Mouse (Mus musculus): Measurements from ENCODE around the gene Ccnl2. TPM values are rescaled to one million over a fixed set of nuclear protein-coding genes. Genes with fewer than 3 reads are reported as not detected.

Ccnl2 gene
- polyA plus RNA-seq, 1 experiment, result 112 TPM

GRCm38 (mm10) chr4:155803340-155804041, 8.8 kb upstream of the Ccnl2 start:
- peak overlapping the region; percentile 43; the same call in 1 of the 2 replicates for H3K27ac ChIP-seq (ENCODE audit: insufficient read depth, low read length)
- H3K4me3 ChIP-seq (ENCODE audit: insufficient read depth, low read length), result peak overlapping the region; percentile 96
- peaks cover 3% of the 10 kb centered on the region; the same call in 1 of the 2 replicates for H3K4me1 ChIP-seq (ENCODE audit: control insufficient read depth, insufficient read depth, low read length)
- no peak for TF ChIP-seq CTCF (IDR thresholded peaks at IDR 0.05; ENCODE audit: extremely low read depth, insufficient read depth, low read length)
- peak; percentile 51; the same call in 1 of the 2 replicates for TF ChIP-seq POLR2A (IDR thresholded peaks at IDR 0.05; ENCODE audit: extremely low read depth, insufficient read depth, low read length)

GRCm38 (mm10) chr4:155807841-155808240, 4.4 kb upstream of the Ccnl2 start:
- Histone ChIP-seq H3K27ac (ENCODE audit: insufficient read depth, low read length) (no peak overlapping the region), H3K4me1 (ENCODE audit: control insufficient read depth, insufficient read depth, low read length) (peaks cover 3% of the 10 kb centered on the region; the same call in 1 of the 2 replicates), H3K4me3 (ENCODE audit: insufficient read depth, low read length) (no peak overlapping the region)
- TF ChIP-seq POLR2A (IDR thresholded peaks at IDR 0.05; ENCODE audit: extremely low read depth, insufficient read depth, low read length) (no peak), CTCF (IDR thresholded peaks at IDR 0.05; ENCODE audit: extremely low read depth, insufficient read depth, low read length) (no peak)

GRCm38 (mm10) chr4:155812665-155813181, 434 bp downstream of the Ccnl2 start:
- Histone ChIP-seq H3K27ac (ENCODE audit: insufficient read depth, low read length) (peak overlapping the region; percentile 90), H3K4me3 (ENCODE audit: insufficient read depth, low read length) (peak overlapping the region; percentile 90), H3K4me1 (ENCODE audit: control insufficient read depth, insufficient read depth, low read length) (peaks cover 4% of the 10 kb centered on the region)
- TF ChIP-seq CTCF (IDR thresholded peaks at IDR 0.05; ENCODE audit: extremely low read depth, insufficient read depth, low read length) (no peak), POLR2A (IDR thresholded peaks at IDR 0.05; ENCODE audit: extremely low read depth, insufficient read depth, low read length) (no peak)

GRCm38 (mm10) chr4:155817533-155817932, 5.2 kb downstream of the Ccnl2 start:
- TF ChIP-seq POLR2A (IDR thresholded peaks at IDR 0.05; ENCODE audit: extremely low read depth, insufficient read depth, low read length) (no peak), CTCF (IDR thresholded peaks at IDR 0.05; ENCODE audit: extremely low read depth, insufficient read depth, low read length) (no peak)
- Histone ChIP-seq H3K4me3 (ENCODE audit: insufficient read depth, low read length) (no peak overlapping the region), H3K27ac (ENCODE audit: insufficient read depth, low read length) (no peak overlapping the region), H3K4me1 (ENCODE audit: control insufficient read depth, insufficient read depth, low read length) (peaks cover 4% of the 10 kb centered on the region)

- Histone ChIP-seq H3K27ac (ENCODE audit: insufficient read depth, low read length) (no peak overlapping the region), H3K4me3 (ENCODE audit: insufficient read depth, low read length) (no peak overlapping the region), H3K4me1 (ENCODE audit: control insufficient read depth, insufficient read depth, low read length) (peaks cover 1% of the 10 kb centered on the region; the same call in 1 of the 2 replicates)
- TF ChIP-seq POLR2A (IDR thresholded peaks at IDR 0.05; ENCODE audit: extremely low read depth, insufficient read depth, low read length) (no peak), CTCF (IDR thresholded peaks at IDR 0.05; ENCODE audit: extremely low read depth, insufficient read depth, low read length) (no peak)
These were observed 8.7 kb downstream of the Ccnl2 start for GRCm38 (mm10) chr4:155821025-155821424.

- TF ChIP-seq POLR2A (IDR thresholded peaks at IDR 0.05; ENCODE audit: extremely low read depth, insufficient read depth, low read length), result no peak
- no peak for TF ChIP-seq CTCF (IDR thresholded peaks at IDR 0.05; ENCODE audit: extremely low read depth, insufficient read depth, low read length)
- Histone ChIP-seq H3K4me3 (ENCODE audit: insufficient read depth, low read length) (no peak overlapping the region), H3K4me1 (ENCODE audit: control insufficient read depth, insufficient read depth, low read length) (peaks cover 1% of the 10 kb centered on the region; the same call in 1 of the 2 replicates), H3K27ac (ENCODE audit: insufficient read depth, low read length) (no peak overlapping the region)
These were observed 11.2 kb downstream of the Ccnl2 start for GRCm38 (mm10) chr4:155823443-155823842.

- H3K4me3 ChIP-seq (ENCODE audit: insufficient read depth, low read length), result no peak overlapping the region
- no peak overlapping the region for H3K27ac ChIP-seq (ENCODE audit: insufficient read depth, low read length)
- peaks cover 4% of the 10 kb centered on the region for H3K4me1 ChIP-seq (ENCODE audit: control insufficient read depth, insufficient read depth, low read length)
- TF ChIP-seq CTCF (IDR thresholded peaks at IDR 0.05; ENCODE audit: extremely low read depth, insufficient read depth, low read length), result no peak
- no peak for TF ChIP-seq POLR2A (IDR thresholded peaks at IDR 0.05; ENCODE audit: extremely low read depth, insufficient read depth, low read length)
These were observed 17.6 kb downstream of the Ccnl2 start for GRCm38 (mm10) chr4:155829866-155830265.

GRCm38 (mm10) chr4:155830596-155830995, 18.3 kb downstream of the Ccnl2 start:
- Histone ChIP-seq H3K27ac (ENCODE audit: insufficient read depth, low read length) (no peak overlapping the region), H3K4me1 (ENCODE audit: control insufficient read depth, insufficient read depth, low read length) (peaks cover 4% of the 10 kb centered on the region), H3K4me3 (ENCODE audit: insufficient read depth, low read length) (no peak overlapping the region; the same call in 1 of the 2 replicates)
- TF ChIP-seq CTCF (IDR thresholded peaks at IDR 0.05; ENCODE audit: extremely low read depth, insufficient read depth, low read length) (no peak), POLR2A (IDR thresholded peaks at IDR 0.05; ENCODE audit: extremely low read depth, insufficient read depth, low read length) (no peak)

- Histone ChIP-seq H3K27ac (ENCODE audit: insufficient read depth, low read length) (peak within 1 kb of the TSS; percentile 32), H3K4me3 (ENCODE audit: insufficient read depth, low read length) (peak within 1 kb of the TSS; percentile 80), H3K4me1 (ENCODE audit: control insufficient read depth, insufficient read depth, low read length) (peaks cover 4% of the 10 kb centered on the region)
- TF ChIP-seq POLR2A (IDR thresholded peaks at IDR 0.05; ENCODE audit: extremely low read depth, insufficient read depth, low read length) (peak; percentile 68), CTCF (IDR thresholded peaks at IDR 0.05; ENCODE audit: extremely low read depth, insufficient read depth, low read length) (peak; percentile 72)
These were observed 19.0 kb downstream of the Ccnl2 start, which contains the start of gene Aurkaip1 for GRCm38 (mm10) chr4:155831205-155831766. Aurkaip1 (plus strand) TSS chr4:155831272.

Measured in cortical plate, adult 2 months (tissue).